Mouse (Mus musculus) liver, postnatal 0 days (tissue): ENCODE measurements around the gene Myo1c.

Experiments
- CTCF ChIP-seq: sonication (generic); IDR thresholded peaks from 2 replicates; pipeline ENCODE4 v1.5.1; 2016; ENCODE audit warnings: antibody characterized with exemption, low read depth
- EP300 ChIP-seq: IDR thresholded peaks from 2 replicates; pipeline ENCODE4 v1.6.1; 2016; ENCODE audit warnings: antibody characterized with exemption, low read depth, mild to moderate bottlenecking

DNA sequence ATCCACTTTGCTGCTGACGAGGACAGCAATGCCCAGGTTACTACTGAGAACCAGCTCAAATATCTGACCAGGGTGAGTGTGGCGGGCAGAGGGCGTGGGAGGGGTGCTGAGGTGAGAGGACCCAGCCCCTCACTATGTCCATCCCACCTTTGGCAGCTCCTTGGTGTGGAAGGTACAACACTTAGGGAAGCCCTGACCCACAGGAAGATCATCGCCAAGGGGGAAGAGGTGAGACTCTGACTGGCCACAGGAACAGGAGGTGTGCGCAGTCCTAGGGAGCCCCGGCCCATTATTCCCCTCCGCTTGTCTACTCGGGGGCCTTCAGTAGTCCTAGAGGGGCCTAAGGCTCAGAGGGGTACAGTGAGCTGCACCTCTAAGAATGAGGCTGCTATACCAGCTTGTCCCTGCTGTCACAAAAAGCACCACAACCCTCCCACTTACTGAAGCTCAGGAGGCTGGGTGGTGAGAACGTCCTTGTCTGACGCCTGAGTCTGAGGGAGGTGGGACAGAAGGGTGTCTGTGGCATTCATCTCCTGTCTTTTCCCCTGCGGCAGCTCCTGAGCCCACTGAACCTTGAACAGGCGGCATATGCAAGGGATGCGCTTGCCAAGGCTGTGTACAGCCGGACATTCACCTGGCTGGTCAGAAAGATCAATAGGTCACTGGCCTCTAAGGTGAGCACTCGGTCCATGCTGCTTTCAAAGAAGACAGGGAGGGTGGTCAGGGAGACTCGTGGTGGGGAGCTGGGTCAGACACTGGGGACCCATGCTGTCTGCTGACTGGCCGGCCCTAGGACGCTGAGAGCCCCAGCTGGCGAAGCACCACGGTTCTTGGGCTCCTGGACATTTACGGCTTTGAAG, 10.9 kb downstream of the Myo1c start:
- no peak for TF ChIP-seq CTCF
- no peak for TF ChIP-seq EP300
